Mouse (Mus musculus) kidney, adult 18-20 months (tissue): ENCODE data around the gene Gm3047.
"Not testable (repeated sequence)": the region's sequence is repeated elsewhere in the genome, so short reads cannot be mapped to it uniquely, and the experiment has no call there.

ENCODE experiments used
- DNase-seq: peaks from one replicate; pipeline ENCODE4 v3.0.0; 2021

Gene Gm3047

DNA sequence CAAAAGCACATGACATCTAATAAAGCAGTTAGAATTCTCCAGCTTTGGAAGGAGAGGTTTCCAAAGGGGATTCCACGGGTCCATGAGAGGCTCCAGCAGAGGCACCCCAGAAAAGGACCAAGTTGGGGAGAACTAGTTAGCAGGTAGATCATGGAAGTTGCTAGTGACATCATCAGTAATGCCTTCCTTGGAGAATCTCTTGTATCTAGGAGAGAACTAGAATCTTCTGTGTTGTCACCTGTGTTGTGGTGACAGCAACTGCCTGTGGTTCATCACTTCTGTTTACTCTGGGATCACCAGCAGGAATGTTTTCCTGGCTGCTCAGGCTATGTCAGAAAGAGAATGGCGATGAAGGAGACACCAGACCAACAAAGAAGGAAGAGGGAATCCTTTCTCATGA lies at the start of gene Gm3047:
Gene Gm3047, plus strand, starts transcription at position 301 of the 400 bp plus-strand sequence.
- not testable (repeated sequence) for DNase-seq
